In the genomic region with DNA sequence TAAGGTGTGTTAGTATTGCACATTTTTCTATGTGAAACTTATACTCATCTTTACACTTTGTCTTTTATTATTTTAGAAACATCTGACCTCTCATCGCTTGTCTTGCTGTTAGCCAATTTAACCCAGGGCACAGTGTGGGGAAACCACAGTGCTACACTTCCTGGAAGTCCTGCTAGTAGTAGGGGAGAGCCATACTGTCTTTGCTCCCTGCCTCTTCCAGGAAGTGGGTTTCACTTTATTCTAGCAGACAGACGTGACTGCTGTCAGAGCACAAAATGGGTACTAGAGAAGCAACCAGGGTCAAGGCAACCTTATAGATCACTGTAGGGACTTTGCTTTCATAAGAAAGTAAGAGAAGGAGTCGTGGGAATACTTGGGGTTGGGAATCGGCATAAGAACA, we compare ENCODE assay signal across 21 mouse cellular contexts. TPM values are rescaled to one million over a fixed set of nuclear protein-coding genes. Genes with fewer than 3 reads are reported as not detected.
DNase-seq lines count a peak whose midpoint lies in the region; ATAC-seq and TF ChIP-seq lines count a peak whose summit lies in the region.
"Had no signal": no experiment of that assay in that cellular context is flagged by ENCODE, and none has a peak within 500 bp of the region (broad histone marks: within the 10 kb centered on the region; RNA-seq: fewer than 3 reads in every experiment).

No protein-coding gene starts in this region.

- TF ChIP-seq CTCF in lung, adult 2 months (IDR thresholded peaks at IDR 0.05; ENCODE audit: insufficient read depth, low read length), result no peak

- 53% methylated on average over 4 of the region's 4 CpGs for WGBS in lung, adult 2 months

- no peak for TF ChIP-seq POLR2A in lung, adult 2 months (IDR thresholded peaks at IDR 0.05; ENCODE audit: borderline replicate concordance, extremely low read depth, low read depth, low read length)

- peak; percentile 8 to 27 for DNase-seq in CD8-positive naive resting alpha-beta T cell, adult 2 months (ENCODE audit: low read depth in 2 of 2, low spot score in 2 of 2)
- peak; percentile 7 to 21 for DNase-seq in natural killer cell, adult 2 months (ENCODE audit: low spot score in 2 of 2)
- DNase-seq in thymus, postnatal 25 days, result peak; percentile 59
- no peak for DNase-seq in kidney, adult 18-20 months
- DNase-seq in kidney, adult 11 months, result no peak
- no peak for DNase-seq in gastrocnemius, postnatal 4 days (ENCODE audit: low spot score in 2 of 2)
- no peak for DNase-seq in lung, adult 2 months
- DNase-seq: adrenal gland, adult 8-10 months; cerebellum, adult 9-11 months; gastrocnemius, postnatal 25 days; kidney, adult 9 months; kidney, postnatal 4 days; lung, postnatal 10 days; midbrain, embryonic 14.5 days had no signal

- no peaks in the 10 kb centered on the region for H3K4me1 ChIP-seq in lung, adult 2 months (ENCODE audit: control insufficient read depth, insufficient read depth, low read length)
- H3K4me1 ChIP-seq: embryonic facial prominence, embryonic 12.5 days; forebrain, embryonic 15.5 days; heart, embryonic 10.5 days; hindbrain, embryonic 10.5 days; limb, embryonic 15.5 days had no signal

- H3K4me3 ChIP-seq in lung, adult 2 months (replicated peaks; ENCODE audit: extremely low read depth, low read depth, low read length), result no peak overlapping the region
- H3K4me3 ChIP-seq: embryonic facial prominence, embryonic 12.5 days; forebrain, embryonic 15.5 days; heart, embryonic 10.5 days; hindbrain, embryonic 10.5 days; limb, embryonic 15.5 days; megakaryocyte, embryonic 14.5 days had no signal

- peak; percentile 46; the same call in 1 of the 2 replicates for ATAC-seq in granulocyte monocyte progenitor cell, adult 5-6 weeks (replicated peaks; ENCODE audit: poor library complexity, severe bottlenecking)
- ATAC-seq: forebrain, embryonic 15.5 days had no signal

RNA-seq across cellular contexts. Expression of gene Det1, which starts 7.0 kb away (rescaled TPM):
- total RNA-seq in granulocyte monocyte progenitor cell, adult 5-6 weeks (2014; fragmentation: Nextera tagmentation), result 17.2 and 22.5 TPM in 2 replicates
- total RNA-seq in granulocyte monocyte progenitor cell, adult 5-6 weeks (2017), result 12.3 and 17.9 TPM in 2 replicates
- total RNA-seq in gastrocnemius, postnatal 4 days (2021), result 1 to 10 TPM; 9.0 TPM
- polyA plus RNA-seq in lung, adult 2 months (2012; rRNA removed), result 10.2 and 11.0 TPM in 2 replicates

RNA-seq across cellular contexts. Expression of gene Aen, which starts 41.6 kb away (rescaled TPM):
- 29.4 and 44.3 TPM in 2 replicates for total RNA-seq in granulocyte monocyte progenitor cell, adult 5-6 weeks (2014; fragmentation: Nextera tagmentation)
- 32.9 and 35.2 TPM in 2 replicates for total RNA-seq in granulocyte monocyte progenitor cell, adult 5-6 weeks (2017)
- total RNA-seq in gastrocnemius, postnatal 4 days (2021), result 10 to 100 TPM; 20.5 to 20.6 TPM
- 17.1 and 17.7 TPM in 2 replicates for polyA plus RNA-seq in lung, adult 2 months (2012; rRNA removed)

RNA-seq across cellular contexts. Expression of gene Isg20, which starts 59.2 kb away (rescaled TPM):
- total RNA-seq in granulocyte monocyte progenitor cell, adult 5-6 weeks (2014; fragmentation: Nextera tagmentation), result 7.0 and 10.9 TPM in 2 replicates
- 3.8 and 10.4 TPM in 2 replicates for total RNA-seq in granulocyte monocyte progenitor cell, adult 5-6 weeks (2017)
- 1 to 10 TPM in 1 of 2 experiments, under 1 TPM in 1; 0.47 to 1.4 TPM for total RNA-seq in gastrocnemius, postnatal 4 days (2021)
- 75.3 and 97.7 TPM in 2 replicates for polyA plus RNA-seq in lung, adult 2 months (2012; rRNA removed)

Comparison
In these comparisons a context has a peak if more than half of its experiments do, and no peak if none do; other contexts are left out.
1. DNase-seq: peak in CD8-positive naive resting alpha-beta T cell, adult 2 months (2 of 2), natural killer cell, adult 2 months (2 of 2) and thymus, postnatal 25 days (single experiment); none in kidney, adult 18-20 months (single experiment), kidney, adult 11 months (single experiment), gastrocnemius, postnatal 4 days (0 of 2) and lung, adult 2 months (single experiment).